Mouse (Mus musculus): ENCODE measurements at regions not wholly inside any gene's neighbourhood (a gene's known extent, or its start where the extent isn't known, plus 50 kb on each side); places are given as distances from the start of the nearest gene placed in this dataset.

DNA sequence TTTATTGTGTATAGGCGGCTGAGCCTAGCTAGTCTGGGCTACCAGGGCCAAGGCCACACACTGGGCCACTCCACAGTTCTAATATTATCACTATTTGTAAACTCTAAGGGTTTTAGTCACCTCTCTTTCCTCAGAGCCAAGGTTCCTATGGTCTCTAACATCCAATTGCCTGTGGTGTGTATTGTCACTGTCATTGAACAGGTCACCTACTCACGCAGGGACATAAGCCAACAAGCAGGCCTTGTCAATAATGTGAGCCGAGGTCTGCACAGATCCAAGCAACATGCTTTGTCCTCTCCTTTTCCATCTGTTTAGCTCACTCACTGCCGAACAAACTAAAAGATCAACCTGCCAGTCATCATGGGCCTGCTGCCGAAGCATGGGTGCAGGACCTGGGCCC is 79.5 kb upstream of the Ywhaq start:
- Histone ChIP-seq H3K4me3 (ENCODE audit: low read depth, low read length) (no peak overlapping the region), H3K9me3 (ENCODE audit: control insufficient read depth, low read length) (no peaks in the 10 kb centered on the region), H3K27ac (ENCODE audit: low read depth, low read length) (no peak overlapping the region), H3K27me3 (ENCODE audit: control insufficient read depth, insufficient read depth, low read length) (no peaks in the 10 kb centered on the region), H3K4me1 (replicated peaks; ENCODE audit: control insufficient read depth, insufficient read depth, low read length) (no peaks in the 10 kb centered on the region), H3K4me2 (replicated peaks; ENCODE audit: low read depth, low read length) (no peak overlapping the region), H3K36me3 (ENCODE audit: control insufficient read depth, insufficient read depth, low read length) (no peaks in the 10 kb centered on the region), H3K9ac (ENCODE audit: low read depth, low read length) (no peak overlapping the region)
- DNase-seq (ENCODE audit: low spot score) (no peak), ATAC-seq (ENCODE audit: low FRiP score) (no peak)
- WGBS = 81% methylated on average over 5 of the region's 5 CpGs

DNA sequence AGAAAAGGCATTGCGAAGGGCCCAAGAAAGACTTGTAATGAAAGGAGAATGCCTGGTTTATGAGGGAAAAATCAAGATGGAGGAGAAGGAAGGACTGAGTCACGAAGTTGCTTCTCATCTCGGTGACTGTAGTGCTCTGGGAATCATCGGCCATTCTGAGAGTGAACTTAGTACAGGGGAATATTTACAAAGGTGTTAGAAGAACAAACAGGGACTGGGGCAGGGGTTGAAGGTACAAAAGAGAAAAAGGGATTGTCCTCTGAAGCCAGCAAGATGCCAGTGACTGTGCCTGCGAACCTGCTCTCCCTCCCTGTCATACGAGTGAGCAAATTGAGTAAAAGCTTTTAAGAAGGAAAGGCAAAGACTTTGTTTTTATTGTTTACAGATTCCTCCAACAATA is 78.1 kb upstream of the Ywhaq start:
- Histone ChIP-seq H3K4me3 (ENCODE audit: low read depth, low read length) (no peak overlapping the region), H3K9me3 (ENCODE audit: control insufficient read depth, low read length) (no peaks in the 10 kb centered on the region), H3K9ac (ENCODE audit: low read depth, low read length) (no peak overlapping the region), H3K27ac (ENCODE audit: low read depth, low read length) (no peak overlapping the region), H3K36me3 (ENCODE audit: control insufficient read depth, insufficient read depth, low read length) (no peaks in the 10 kb centered on the region), H3K4me2 (replicated peaks; ENCODE audit: low read depth, low read length) (no peak overlapping the region), H3K27me3 (ENCODE audit: control insufficient read depth, insufficient read depth, low read length) (no peaks in the 10 kb centered on the region), H3K4me1 (replicated peaks; ENCODE audit: control insufficient read depth, insufficient read depth, low read length) (no peaks in the 10 kb centered on the region)
- DNase-seq (ENCODE audit: low spot score) = no peak
- WGBS = 91% methylated on average over 6 of the region's 6 CpGs
- no peak for ATAC-seq (ENCODE audit: low FRiP score)

DNA sequence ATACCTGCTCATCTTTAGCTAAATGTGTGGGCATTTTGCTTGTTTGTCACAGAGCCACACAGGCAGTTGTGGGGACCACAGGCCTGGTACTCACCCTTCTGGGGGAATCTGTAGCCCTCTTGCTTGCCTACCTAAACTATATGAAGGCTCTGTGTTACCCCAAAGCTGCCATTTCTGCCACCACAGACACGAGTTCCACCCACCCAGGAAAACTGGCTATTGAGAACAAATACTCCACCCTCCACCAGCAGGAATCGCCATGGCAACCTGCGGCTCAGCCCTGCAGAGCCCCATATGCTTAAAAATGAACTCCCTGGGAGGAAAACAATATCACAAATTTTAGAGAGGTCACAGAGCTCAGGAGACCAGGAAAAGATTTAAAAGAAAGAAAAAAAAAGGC is 76.0 kb upstream of the Ywhaq start:
- Histone ChIP-seq H3K4me2 (replicated peaks; ENCODE audit: low read depth, low read length) (no peak overlapping the region), H3K27ac (ENCODE audit: low read depth, low read length) (no peak overlapping the region), H3K36me3 (ENCODE audit: control insufficient read depth, insufficient read depth, low read length) (no peaks in the 10 kb centered on the region), H3K4me3 (ENCODE audit: low read depth, low read length) (no peak overlapping the region), H3K9me3 (ENCODE audit: control insufficient read depth, low read length) (no peaks in the 10 kb centered on the region), H3K4me1 (replicated peaks; ENCODE audit: control insufficient read depth, insufficient read depth, low read length) (no peaks in the 10 kb centered on the region), H3K9ac (ENCODE audit: low read depth, low read length) (no peak overlapping the region), H3K27me3 (ENCODE audit: control insufficient read depth, insufficient read depth, low read length) (no peaks in the 10 kb centered on the region)
- WGBS = 38% methylated on average over 3 of the region's 3 CpGs
- ATAC-seq (ENCODE audit: low FRiP score) = no peak
- DNase-seq (ENCODE audit: low spot score) = peak; percentile 23

DNA sequence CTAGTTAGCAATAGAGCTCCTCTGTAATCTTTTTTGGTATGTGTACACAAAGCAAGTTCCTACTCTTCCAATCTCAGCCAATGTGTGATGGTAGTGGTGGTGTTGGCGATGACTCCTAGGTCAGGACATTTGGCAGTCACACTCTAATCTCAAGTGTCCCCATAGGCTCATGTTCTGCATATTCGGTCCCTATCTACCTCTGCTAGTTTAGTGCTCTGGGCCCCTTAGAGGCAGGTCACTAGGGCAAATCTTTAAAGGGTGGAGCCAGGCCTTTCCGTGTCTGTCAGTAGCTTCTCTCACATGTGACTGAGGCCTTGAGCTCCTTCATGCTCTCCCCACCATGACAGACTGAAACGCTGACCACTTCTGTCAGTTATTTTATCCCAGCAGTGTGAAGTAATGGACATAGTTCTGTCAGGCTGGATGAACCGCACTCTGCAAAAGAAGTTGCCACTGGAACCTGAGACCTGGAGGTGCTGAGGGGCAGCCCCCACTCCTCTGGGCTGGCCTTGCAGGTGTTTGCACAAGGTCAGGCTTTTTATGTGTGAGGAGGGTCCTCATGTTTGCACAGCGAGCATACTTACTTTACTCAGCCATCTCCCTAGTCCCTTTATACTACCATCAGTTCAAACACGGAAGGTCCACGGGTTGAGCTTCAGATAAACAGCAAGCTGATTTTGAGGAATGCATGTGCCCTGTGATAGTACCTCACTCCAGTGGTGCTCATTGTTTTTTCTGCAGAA is 75.3 kb upstream of the Ywhaq start:
- WGBS = 81% methylated on average over 8 of the region's 8 CpGs

DNA sequence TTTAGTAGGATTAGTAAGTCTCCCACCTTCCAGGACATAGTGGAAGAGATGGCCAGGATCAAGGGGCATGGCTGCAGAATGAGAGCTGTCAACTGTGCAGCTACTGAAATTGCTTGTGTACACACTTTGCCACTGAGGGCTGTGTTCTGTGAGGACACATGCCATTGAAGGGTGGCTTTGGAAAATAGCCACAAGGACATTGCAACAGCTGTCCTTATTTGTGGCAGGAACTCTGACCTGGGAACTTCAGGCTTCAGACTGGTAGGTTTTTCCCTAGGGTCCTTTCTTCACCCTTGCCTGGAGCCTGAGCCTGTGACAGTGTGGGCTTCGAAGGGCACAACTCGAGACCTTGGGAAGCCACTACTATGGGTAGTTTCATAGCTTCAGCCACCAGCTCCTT is 64.2 kb upstream of the Ywhaq start:
- DNase-seq (ENCODE audit: low spot score) (no peak), ATAC-seq (ENCODE audit: low FRiP score) (no peak)
- H3K9ac ChIP-seq (ENCODE audit: low read depth, low read length) = no peak overlapping the region
- H3K4me2 ChIP-seq (replicated peaks; ENCODE audit: low read depth, low read length) = no peak overlapping the region
- no peaks in the 10 kb centered on the region; the same call in 1 of the 2 replicates for H3K9me3 ChIP-seq (ENCODE audit: control insufficient read depth, low read length)
- no peaks in the 10 kb centered on the region for H3K36me3 ChIP-seq (ENCODE audit: control insufficient read depth, insufficient read depth, low read length)
- 75% methylated on average over 2 of the region's 2 CpGs for WGBS
- no peak overlapping the region for H3K4me3 ChIP-seq (ENCODE audit: low read depth, low read length)
- no peak overlapping the region for H3K27ac ChIP-seq (ENCODE audit: low read depth, low read length)
- no peaks in the 10 kb centered on the region for H3K27me3 ChIP-seq (ENCODE audit: control insufficient read depth, insufficient read depth, low read length)
- no peaks in the 10 kb centered on the region for H3K4me1 ChIP-seq (replicated peaks; ENCODE audit: control insufficient read depth, insufficient read depth, low read length)

More for the DNA sequence above, 75.3 kb upstream of the Ywhaq start:
- H3K4me2 ChIP-seq (replicated peaks; ENCODE audit: low read depth, low read length) = no peak overlapping the region
- no peaks in the 10 kb centered on the region for H3K4me1 ChIP-seq (replicated peaks; ENCODE audit: control insufficient read depth, insufficient read depth, low read length)
- DNase-seq (ENCODE audit: low spot score) (no peak), ATAC-seq (ENCODE audit: low FRiP score) (no peak)
- no peaks in the 10 kb centered on the region for H3K27me3 ChIP-seq (ENCODE audit: control insufficient read depth, insufficient read depth, low read length)
- H3K36me3 ChIP-seq (ENCODE audit: control insufficient read depth, insufficient read depth, low read length) = no peaks in the 10 kb centered on the region
- no peak overlapping the region for H3K4me3 ChIP-seq (ENCODE audit: low read depth, low read length)
- H3K9me3 ChIP-seq (ENCODE audit: control insufficient read depth, low read length) = no peaks in the 10 kb centered on the region
- no peak overlapping the region for H3K27ac ChIP-seq (ENCODE audit: low read depth, low read length)
- H3K9ac ChIP-seq (ENCODE audit: low read depth, low read length) = no peak overlapping the region

DNA sequence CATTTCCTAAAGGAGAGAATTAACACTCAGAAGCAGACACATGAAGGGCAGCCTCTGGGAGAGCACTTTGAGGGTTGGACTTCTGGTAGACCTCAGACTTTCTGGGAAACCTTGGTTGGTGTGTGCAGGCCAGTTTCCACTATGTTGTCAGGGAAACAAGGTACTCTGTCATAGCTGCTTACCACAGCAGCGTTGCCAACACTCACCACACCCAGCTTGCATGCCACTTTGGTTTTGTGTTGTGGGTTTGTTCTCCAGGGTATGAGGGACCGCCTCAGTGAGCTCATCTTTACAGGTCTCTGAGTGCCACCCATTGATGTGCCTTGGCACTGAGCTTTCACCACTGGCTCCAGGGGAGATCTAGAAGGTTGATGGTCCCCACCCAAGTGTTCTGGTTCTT is 62.8 kb upstream of the Ywhaq start:
- WGBS = 89% methylated on average over 2 of the region's 2 CpGs
- Histone ChIP-seq H3K4me3 (ENCODE audit: low read depth, low read length) (no peak overlapping the region), H3K9me3 (ENCODE audit: control insufficient read depth, low read length) (no peaks in the 10 kb centered on the region; the same call in 1 of the 2 replicates), H3K36me3 (ENCODE audit: control insufficient read depth, insufficient read depth, low read length) (no peaks in the 10 kb centered on the region), H3K27me3 (ENCODE audit: control insufficient read depth, insufficient read depth, low read length) (no peaks in the 10 kb centered on the region), H3K4me2 (replicated peaks; ENCODE audit: low read depth, low read length) (no peak overlapping the region), H3K27ac (ENCODE audit: low read depth, low read length) (no peak overlapping the region), H3K4me1 (replicated peaks; ENCODE audit: control insufficient read depth, insufficient read depth, low read length) (no peaks in the 10 kb centered on the region), H3K9ac (ENCODE audit: low read depth, low read length) (no peak overlapping the region)
- DNase-seq (ENCODE audit: low spot score) = no peak
- ATAC-seq (ENCODE audit: low FRiP score) = no peak

DNA sequence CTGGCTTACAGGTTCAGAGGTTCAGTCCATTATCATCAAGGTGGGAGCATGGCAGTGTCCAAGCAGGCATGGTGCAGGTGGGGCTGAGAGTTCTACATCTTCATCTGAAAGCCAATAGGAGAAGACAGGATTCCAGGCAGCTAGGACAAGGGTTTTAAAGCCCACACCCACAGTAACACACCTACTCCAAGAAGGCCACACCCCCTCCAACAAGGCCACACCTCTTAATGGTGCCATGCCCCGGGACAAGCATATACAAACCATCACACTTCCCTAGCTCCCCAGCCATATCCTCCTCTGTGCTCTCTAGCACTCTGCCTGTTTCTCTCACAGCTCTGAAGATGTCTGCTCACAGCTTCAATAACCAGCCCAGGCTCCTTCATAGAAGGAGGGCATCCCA is 61.8 kb upstream of the Ywhaq start:
- Histone ChIP-seq H3K4me3 (ENCODE audit: low read depth, low read length) (no peak overlapping the region), H3K36me3 (ENCODE audit: control insufficient read depth, insufficient read depth, low read length) (no peaks in the 10 kb centered on the region), H3K9ac (ENCODE audit: low read depth, low read length) (no peak overlapping the region), H3K27me3 (ENCODE audit: control insufficient read depth, insufficient read depth, low read length) (no peaks in the 10 kb centered on the region), H3K9me3 (ENCODE audit: control insufficient read depth, low read length) (no peaks in the 10 kb centered on the region; the same call in 1 of the 2 replicates), H3K4me1 (replicated peaks; ENCODE audit: control insufficient read depth, insufficient read depth, low read length) (no peaks in the 10 kb centered on the region), H3K27ac (ENCODE audit: low read depth, low read length) (no peak overlapping the region), H3K4me2 (replicated peaks; ENCODE audit: low read depth, low read length) (no peak overlapping the region)
- DNase-seq (ENCODE audit: low spot score) (no peak), ATAC-seq (ENCODE audit: low FRiP score) (no peak)
- WGBS = 74% methylated on average over 1 of the region's 1 CpGs

DNA sequence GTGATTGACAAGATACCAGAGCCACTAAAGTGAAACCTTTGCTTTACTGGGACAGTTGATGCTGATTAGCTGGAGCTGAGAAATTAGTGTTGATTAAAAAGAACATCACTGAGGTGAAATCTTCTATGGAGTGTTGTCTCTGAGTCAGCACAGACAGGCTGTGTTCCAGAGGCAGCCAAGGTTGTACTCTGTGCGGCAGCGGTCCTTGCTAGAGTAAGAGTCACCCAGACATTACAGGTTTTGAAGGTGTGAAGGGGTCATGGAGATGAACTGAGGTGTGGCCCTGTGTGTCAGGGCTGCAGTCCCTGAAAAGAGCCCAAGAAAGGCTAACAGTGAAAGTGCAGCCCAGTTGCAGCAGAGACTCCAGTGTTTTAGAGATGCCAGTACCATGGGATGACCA is 59.1 kb upstream of the Ywhaq start:
- no peak for ATAC-seq (ENCODE audit: low FRiP score)
- no peaks in the 10 kb centered on the region for H3K9me3 ChIP-seq (ENCODE audit: control insufficient read depth, low read length)
- WGBS = 96% methylated on average over 2 of the region's 2 CpGs
- no peak overlapping the region for H3K4me3 ChIP-seq (ENCODE audit: low read depth, low read length)
- no peak overlapping the region for H3K4me2 ChIP-seq (replicated peaks; ENCODE audit: low read depth, low read length)
- no peaks in the 10 kb centered on the region for H3K36me3 ChIP-seq (ENCODE audit: control insufficient read depth, insufficient read depth, low read length)
- no peaks in the 10 kb centered on the region for H3K4me1 ChIP-seq (replicated peaks; ENCODE audit: control insufficient read depth, insufficient read depth, low read length)
- H3K27me3 ChIP-seq (ENCODE audit: control insufficient read depth, insufficient read depth, low read length) = no peaks in the 10 kb centered on the region
- H3K27ac ChIP-seq (ENCODE audit: low read depth, low read length) = no peak overlapping the region
- H3K9ac ChIP-seq (ENCODE audit: low read depth, low read length) = no peak overlapping the region
- no peak for DNase-seq (ENCODE audit: low spot score)

DNA sequence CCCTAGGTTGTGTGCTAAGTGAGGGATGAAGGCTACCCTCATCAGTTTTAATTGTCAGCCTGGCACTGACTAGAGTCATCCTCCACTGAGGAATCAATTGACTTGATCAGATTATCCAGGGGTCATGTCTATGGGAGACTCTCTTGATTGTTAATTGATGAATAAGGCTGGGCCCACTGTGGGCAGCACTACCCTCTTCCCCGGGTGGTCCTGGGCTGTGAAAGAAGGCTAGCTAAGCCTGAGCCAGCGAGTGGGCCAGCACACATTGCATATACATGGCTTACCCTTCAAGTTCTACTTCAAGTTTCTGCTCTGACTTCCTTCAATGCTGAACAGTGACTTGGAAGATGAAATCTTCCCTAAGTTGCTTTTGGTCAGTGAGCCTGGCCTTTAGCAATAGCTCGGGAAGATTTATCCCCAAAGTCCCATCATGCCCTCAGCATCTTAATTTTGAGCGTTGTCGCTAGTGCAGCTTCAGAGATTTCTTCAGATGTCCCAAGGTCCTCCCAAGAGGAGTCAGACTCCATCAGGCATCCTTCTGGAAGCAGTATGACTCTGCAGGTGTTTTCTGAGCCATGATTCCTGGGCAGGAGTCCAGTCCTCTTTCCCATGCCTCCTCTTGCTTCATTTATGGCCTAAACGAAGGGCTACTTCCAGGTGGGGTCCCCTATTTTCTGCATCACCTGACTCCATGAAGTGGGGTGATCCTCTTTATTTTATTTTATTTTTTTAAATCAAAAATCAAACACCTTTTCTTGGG is 55.7 kb upstream of the Ywhaq start:
- Histone ChIP-seq H3K4me2 (replicated peaks; ENCODE audit: low read depth, low read length) (no peak overlapping the region), H3K9me3 (ENCODE audit: control insufficient read depth, low read length) (no peaks in the 10 kb centered on the region), H3K27me3 (ENCODE audit: control insufficient read depth, insufficient read depth, low read length) (no peaks in the 10 kb centered on the region), H3K4me3 (ENCODE audit: low read depth, low read length) (no peak overlapping the region), H3K9ac (ENCODE audit: low read depth, low read length) (no peak overlapping the region), H3K36me3 (ENCODE audit: control insufficient read depth, insufficient read depth, low read length) (no peaks in the 10 kb centered on the region), H3K4me1 (replicated peaks; ENCODE audit: control insufficient read depth, insufficient read depth, low read length) (no peaks in the 10 kb centered on the region), H3K27ac (ENCODE audit: low read depth, low read length) (no peak overlapping the region)
- no peak for ATAC-seq (ENCODE audit: low FRiP score)
- 82% methylated on average over 6 of the region's 6 CpGs for WGBS
- DNase-seq (ENCODE audit: low spot score) = no peak

Measured in hindbrain, embryonic 11.5 days (tissue).